Mouse (Mus musculus) midbrain, embryonic 15.5 days (tissue): ENCODE measurements at regions not wholly inside any gene's neighbourhood (a gene's known extent, or its start where the extent isn't known, plus 50 kb on each side); places are given as distances from the start of the nearest gene placed in this dataset.

Experiments used
- ATAC-seq: fragments of 200-750 bp; cut with Nextera tagmentation; replicated peaks from 2 replicates; pipeline ENCODE4 v1.8.0; 2017; ENCODE audit warnings: moderate TSS enrichment
- H3K27ac ChIP-seq: fragments of 300-500 bp; sonication (generic); 2 replicates; pipeline ENCODE4 v1.5.1; 2015; ENCODE audit warnings: mild to moderate bottlenecking, inconsistent platforms
- H3K27me3 ChIP-seq: fragments of 300-500 bp; sonication (generic); replicated peaks from 2 replicates; pipeline ENCODE4 v1.6.1; 2015; ENCODE audit warnings: inconsistent platforms
- H3K36me3 ChIP-seq: fragments of 300-500 bp; sonication (generic); replicated peaks from 2 replicates; pipeline ENCODE4 v1.6.1; 2015; ENCODE audit warnings: inconsistent platforms
- H3K4me1 ChIP-seq: fragments of 300-500 bp; sonication (generic); 2 replicates; pipeline ENCODE4 v1.6.1; 2015; ENCODE audit warnings: inconsistent platforms
- H3K4me2 ChIP-seq: fragments of 300-500 bp; sonication (generic); 2 replicates; pipeline ENCODE4 v1.6.1; 2015; ENCODE audit warnings: inconsistent platforms, mild to moderate bottlenecking, moderate library complexity
- H3K4me3 ChIP-seq: fragments of 300-500 bp; sonication (generic); 2 replicates; pipeline ENCODE4 v1.5.1; 2015; ENCODE audit warnings: mild to moderate bottlenecking, inconsistent platforms
- H3K9ac ChIP-seq: fragments of 300-500 bp; sonication (generic); 2 replicates; pipeline ENCODE4 v1.6.1; 2015; ENCODE audit warnings: mild to moderate bottlenecking, inconsistent platforms
- H3K9me3 ChIP-seq: fragments of 300-500 bp; sonication (generic); 2 replicates; pipeline ENCODE4 v1.6.1; 2016; ENCODE audit warnings: inconsistent platforms
- WGBS: fragments of 180-500 bp; shearing (Covaris S2); methylation state at CpG from one replicate; pipeline ENCODE4 v1.1.7; 2015; ENCODE audit warnings: mixed read lengths; 5-methylcytosine and 5-hydroxymethylcytosine counted together

- ATAC-seq, result no peak
- Histone ChIP-seq H3K9me3 (no peaks in the 10 kb centered on the region), H3K27me3 (no peaks in the 10 kb centered on the region), H3K27ac (no peak overlapping the region), H3K4me3 (no peak overlapping the region), H3K36me3 (no peaks in the 10 kb centered on the region), H3K9ac (no peak overlapping the region), H3K4me1 (no peaks in the 10 kb centered on the region), H3K4me2 (no peak overlapping the region)
- WGBS, result 97% methylated on average over 3 of the region's 3 CpGs
These were observed 303.4 kb upstream of the Mctp2 start for GRCm38 (mm10) chr7:72609791-72610190.

GRCm38 (mm10) chr7:72615232-72615631 lies 308.8 kb upstream of the Mctp2 start:
- Histone ChIP-seq H3K4me1 (no peaks in the 10 kb centered on the region), H3K27me3 (no peaks in the 10 kb centered on the region), H3K4me2 (no peak overlapping the region), H3K4me3 (no peak overlapping the region), H3K9me3 (no peaks in the 10 kb centered on the region), H3K27ac (no peak overlapping the region), H3K9ac (no peak overlapping the region), H3K36me3 (no peaks in the 10 kb centered on the region)
- ATAC-seq, result no peak
- 79% methylated on average over 4 of the region's 4 CpGs for WGBS

- Histone ChIP-seq H3K36me3 (no peaks in the 10 kb centered on the region), H3K27ac (peak overlapping the region; percentile 11; the same call in 1 of the 2 replicates), H3K4me2 (no peak overlapping the region), H3K9me3 (no peaks in the 10 kb centered on the region), H3K9ac (no peak overlapping the region), H3K4me1 (peaks cover 7% of the 10 kb centered on the region), H3K27me3 (no peaks in the 10 kb centered on the region), H3K4me3 (no peak overlapping the region)
- 33% methylated on average over 4 of the region's 4 CpGs for WGBS
- no peak for ATAC-seq
These were observed 321.0 kb upstream of the Mctp2 start for GRCm38 (mm10) chr7:72627369-72627768.

GRCm38 (mm10) chr7:72639566-72639965 lies 333.2 kb upstream of the Mctp2 start:
- no peak overlapping the region for H3K27ac ChIP-seq
- H3K27me3 ChIP-seq, result no peaks in the 10 kb centered on the region
- no peak overlapping the region for H3K4me2 ChIP-seq
- no peaks in the 10 kb centered on the region for H3K9me3 ChIP-seq
- WGBS, result 87% methylated on average over 2 of the region's 2 CpGs
- H3K4me1 ChIP-seq, result no peaks in the 10 kb centered on the region
- H3K36me3 ChIP-seq, result no peaks in the 10 kb centered on the region
- H3K4me3 ChIP-seq, result no peak overlapping the region
- no peak overlapping the region for H3K9ac ChIP-seq
- no peak for ATAC-seq

- Histone ChIP-seq H3K4me3 (no peak overlapping the region), H3K9me3 (no peaks in the 10 kb centered on the region), H3K9ac (no peak overlapping the region), H3K27me3 (no peaks in the 10 kb centered on the region), H3K4me2 (no peak overlapping the region), H3K4me1 (peaks cover 5% of the 10 kb centered on the region; the same call in 1 of the 2 replicates), H3K36me3 (no peaks in the 10 kb centered on the region), H3K27ac (no peak overlapping the region)
- 50% methylated on average over 6 of the region's 6 CpGs for WGBS
- no peak for ATAC-seq
These were observed 368.6 kb upstream of the Mctp2 start for GRCm38 (mm10) chr7:72675018-72675417.

- no peak for ATAC-seq
- Histone ChIP-seq H3K4me3 (no peak overlapping the region), H3K27ac (no peak overlapping the region), H3K4me2 (no peak overlapping the region), H3K9ac (no peak overlapping the region), H3K27me3 (no peaks in the 10 kb centered on the region), H3K9me3 (no peaks in the 10 kb centered on the region), H3K36me3 (no peaks in the 10 kb centered on the region), H3K4me1 (no peaks in the 10 kb centered on the region)
- 63% methylated on average over 2 of the region's 2 CpGs for WGBS
These were observed 379.4 kb upstream of the Mctp2 start for GRCm38 (mm10) chr7:72685803-72686202.

- no peak overlapping the region for H3K27ac ChIP-seq
- no peak overlapping the region for H3K4me3 ChIP-seq
- no peaks in the 10 kb centered on the region for H3K36me3 ChIP-seq
- no peak for ATAC-seq
- WGBS, result 60% methylated on average over 4 of the region's 4 CpGs
- no peak overlapping the region for H3K4me2 ChIP-seq
- H3K9ac ChIP-seq, result no peak overlapping the region
- H3K9me3 ChIP-seq, result no peaks in the 10 kb centered on the region
- H3K4me1 ChIP-seq, result no peaks in the 10 kb centered on the region
- no peaks in the 10 kb centered on the region for H3K27me3 ChIP-seq
These were observed 380.9 kb upstream of the Mctp2 start for GRCm38 (mm10) chr7:72687356-72687755.

- H3K4me2 ChIP-seq, result no peak overlapping the region
- H3K9me3 ChIP-seq, result no peaks in the 10 kb centered on the region
- no peak overlapping the region for H3K9ac ChIP-seq
- no peaks in the 10 kb centered on the region for H3K27me3 ChIP-seq
- no peak overlapping the region for H3K27ac ChIP-seq
- WGBS, result 53% methylated on average over 3 of the region's 3 CpGs
- H3K4me1 ChIP-seq, result no peaks in the 10 kb centered on the region
- no peak for ATAC-seq
- H3K4me3 ChIP-seq, result no peak overlapping the region
- H3K36me3 ChIP-seq, result no peaks in the 10 kb centered on the region
These were observed 385.0 kb upstream of the Mctp2 start for GRCm38 (mm10) chr7:72691396-72691795.

GRCm38 (mm10) chr7:72691859-72692258 lies 385.5 kb upstream of the Mctp2 start:
- Histone ChIP-seq H3K9ac (no peak overlapping the region), H3K9me3 (no peaks in the 10 kb centered on the region), H3K4me1 (no peaks in the 10 kb centered on the region), H3K27me3 (no peaks in the 10 kb centered on the region), H3K4me2 (no peak overlapping the region), H3K27ac (no peak overlapping the region), H3K36me3 (no peaks in the 10 kb centered on the region), H3K4me3 (no peak overlapping the region)
- WGBS, result 74% methylated on average over 9 of the region's 9 CpGs
- ATAC-seq, result no peak

- no peak for ATAC-seq
- H3K4me1 ChIP-seq, result no peaks in the 10 kb centered on the region
- no peaks in the 10 kb centered on the region for H3K27me3 ChIP-seq
- no peaks in the 10 kb centered on the region for H3K36me3 ChIP-seq
- no peak overlapping the region for H3K9ac ChIP-seq
- H3K27ac ChIP-seq, result no peak overlapping the region
- no peak overlapping the region for H3K4me2 ChIP-seq
- H3K4me3 ChIP-seq, result no peak overlapping the region
- H3K9me3 ChIP-seq, result no peaks in the 10 kb centered on the region
- whole genome bisulfite sequencing, result 91% methylated on average over 3 of the region's 3 CpGs
These were observed 390.3 kb upstream of the Mctp2 start for GRCm38 (mm10) chr7:72696736-72697135.

GRCm38 (mm10) chr7:72703652-72704341 lies 397.4 kb upstream of the Mctp2 start:
- no peak overlapping the region for H3K27ac ChIP-seq
- no peaks in the 10 kb centered on the region for H3K9me3 ChIP-seq
- WGBS, result 89% methylated on average over 5 of the region's 5 CpGs
- ATAC-seq, result no peak
- H3K27me3 ChIP-seq, result no peaks in the 10 kb centered on the region
- no peaks in the 10 kb centered on the region for H3K36me3 ChIP-seq
- H3K4me1 ChIP-seq, result no peaks in the 10 kb centered on the region
- H3K4me2 ChIP-seq, result no peak overlapping the region
- H3K9ac ChIP-seq, result no peak overlapping the region
- H3K4me3 ChIP-seq, result no peak overlapping the region

GRCm38 (mm10) chr7:72711193-72712131 lies 405.1 kb upstream of the Mctp2 start:
- Histone ChIP-seq H3K4me2 (no peak overlapping the region), H3K9me3 (no peaks in the 10 kb centered on the region), H3K9ac (no peak overlapping the region), H3K27ac (no peak overlapping the region), H3K36me3 (no peaks in the 10 kb centered on the region), H3K4me1 (no peaks in the 10 kb centered on the region), H3K4me3 (no peak overlapping the region), H3K27me3 (no peaks in the 10 kb centered on the region)
- ATAC-seq, result no peak
- 52% methylated on average over 8 of the region's 8 CpGs for WGBS
